Mouse (Mus musculus): ENCODE data around the gene Taf3. TPM values are rescaled to one million over a fixed set of nuclear protein-coding genes. Genes with fewer than 3 reads are reported as not detected.
A peak's percentile ranks its signal among the peaks of the same experiment; 100 is the strongest.

Taf3 gene
- polyA plus RNA-seq, 1 experiment from 2014 or later, result 11.0 TPM

GRCm38 (mm10) chr2:9885217-9885770, 163.1 kb downstream of the Taf3 start:
- Histone ChIP-seq H3K4me1 (peaks cover 19% of the 10 kb centered on the region; the same call in 1 of the 2 replicates), H3K9ac (no peak overlapping the region), H3K36me3 (no peaks in the 10 kb centered on the region), H3K27me3 (replicated peaks) (peaks cover 94% of the 10 kb centered on the region), H3K4me2 (no peak overlapping the region), H3K9me3 (no peaks in the 10 kb centered on the region), H3K27ac (no peak overlapping the region), H3K4me3 (replicated peaks) (no peak overlapping the region)
- no peak for ATAC-seq (ENCODE audit: insufficient read depth, low FRiP score, low read depth)
- WGBS, result 8% methylated on average over 14 of the region's 14 CpGs

- 7% methylated on average over 15 of the region's 15 CpGs for whole genome bisulfite sequencing
- ATAC-seq (ENCODE audit: insufficient read depth, low FRiP score, low read depth), result no peak
- Histone ChIP-seq H3K9ac (no peak overlapping the region), H3K27me3 (replicated peaks) (peaks cover 90% of the 10 kb centered on the region), H3K27ac (no peak overlapping the region), H3K4me1 (peaks cover 19% of the 10 kb centered on the region; the same call in 1 of the 2 replicates), H3K36me3 (no peaks in the 10 kb centered on the region), H3K9me3 (no peaks in the 10 kb centered on the region), H3K4me2 (0 out of 2 replicates have a peak overlapping the region, but pooled peaks have one; percentile 47), H3K4me3 (replicated peaks) (0 out of 2 replicates have a peak overlapping the region, but pooled peaks have one; percentile 11)
Observed at GRCm38 (mm10) chr2:9884533-9885216, 163.7 kb downstream of the Taf3 start.

- Histone ChIP-seq H3K9ac (no peak overlapping the region), H3K36me3 (no peaks in the 10 kb centered on the region), H3K27ac (no peak overlapping the region), H3K27me3 (replicated peaks) (peaks cover 84% of the 10 kb centered on the region), H3K4me2 (peak overlapping the region; percentile 47; the same call in 1 of the 2 replicates), H3K4me1 (peaks cover 19% of the 10 kb centered on the region; the same call in 1 of the 2 replicates), H3K9me3 (no peaks in the 10 kb centered on the region), H3K4me3 (replicated peaks) (0 out of 2 replicates have a peak overlapping the region, but pooled peaks have one; percentile 11)
- 1% methylated on average over 27 of the region's 27 CpGs for WGBS
- no peak for ATAC-seq (ENCODE audit: insufficient read depth, low FRiP score, low read depth)
Observed at GRCm38 (mm10) chr2:9883803-9884532, 164.4 kb downstream of the Taf3 start.

- peak overlapping the region; percentile 47 for H3K4me2 ChIP-seq
- no peaks in the 10 kb centered on the region for H3K36me3 ChIP-seq
- peak overlapping the region; percentile 20 for H3K4me3 ChIP-seq (replicated peaks)
- no peak for ATAC-seq (ENCODE audit: insufficient read depth, low FRiP score, low read depth)
- H3K27me3 ChIP-seq (replicated peaks), result peaks cover 78% of the 10 kb centered on the region
- WGBS, result 1% methylated on average over 43 of the region's 43 CpGs
- H3K4me1 ChIP-seq, result peaks cover 20% of the 10 kb centered on the region
- no peak overlapping the region for H3K27ac ChIP-seq
- no peaks in the 10 kb centered on the region for H3K9me3 ChIP-seq
- no peak overlapping the region for H3K9ac ChIP-seq
Observed at GRCm38 (mm10) chr2:9882926-9883802, 165.2 kb downstream of the Taf3 start.

GRCm38 (mm10) chr2:9882371-9882925, 165.9 kb downstream of the Taf3 start:
- H3K27ac ChIP-seq, result no peak overlapping the region
- H3K4me2 ChIP-seq, result peak overlapping the region; percentile 47
- peaks cover 71% of the 10 kb centered on the region for H3K27me3 ChIP-seq (replicated peaks)
- no peak for ATAC-seq (ENCODE audit: insufficient read depth, low FRiP score, low read depth)
- WGBS, result under 1% methylated on average over 39 of the region's 39 CpGs
- H3K9ac ChIP-seq, result no peak overlapping the region
- peak overlapping the region; percentile 20 for H3K4me3 ChIP-seq (replicated peaks)
- peaks cover 24% of the 10 kb centered on the region for H3K4me1 ChIP-seq
- H3K9me3 ChIP-seq, result no peaks in the 10 kb centered on the region
- no peaks in the 10 kb centered on the region for H3K36me3 ChIP-seq

GRCm38 (mm10) chr2:9881611-9882023, 166.8 kb downstream of the Taf3 start:
- H3K9ac ChIP-seq, result no peak overlapping the region
- ATAC-seq (ENCODE audit: insufficient read depth, low FRiP score, low read depth), result no peak
- H3K4me1 ChIP-seq, result peaks cover 24% of the 10 kb centered on the region
- no peaks in the 10 kb centered on the region for H3K9me3 ChIP-seq
- H3K27me3 ChIP-seq (replicated peaks), result peaks cover 66% of the 10 kb centered on the region
- H3K27ac ChIP-seq, result no peak overlapping the region
- H3K4me3 ChIP-seq (replicated peaks), result peak overlapping the region; percentile 30; the same call in 1 of the 2 replicates
- H3K36me3 ChIP-seq, result no peaks in the 10 kb centered on the region
- WGBS, result 5% methylated on average over 13 of the region's 13 CpGs
- peak overlapping the region; percentile 49 for H3K4me2 ChIP-seq

- H3K36me3 ChIP-seq, result no peaks in the 10 kb centered on the region
- peak within 1 kb of the TSS; percentile 92 for H3K4me2 ChIP-seq
- H3K4me3 ChIP-seq (replicated peaks), result peak within 1 kb of the TSS; percentile 30
- WGBS, result 3% methylated on average over 32 of the region's 35 CpGs
- H3K4me1 ChIP-seq, result peaks cover 24% of the 10 kb centered on the region
- no peak within 1 kb of the TSS for H3K27ac ChIP-seq
- H3K9me3 ChIP-seq, result no peaks in the 10 kb centered on the region
- ATAC-seq (ENCODE audit: insufficient read depth, low FRiP score, low read depth), result no peak
- peaks cover 64% of the 10 kb centered on the region for H3K27me3 ChIP-seq (replicated peaks)
- H3K9ac ChIP-seq, result no peak within 1 kb of the TSS
Observed at GRCm38 (mm10) chr2:9881051-9881591, 167.3 kb downstream of the Taf3 start, which contains the start of gene 4930412O13Rik. Gene 4930412O13Rik (plus strand): TSS chr2:9881252.

GRCm38 (mm10) chr2:9880271-9880670, 168.1 kb downstream of the Taf3 start:
- Histone ChIP-seq H3K36me3 (no peaks in the 10 kb centered on the region), H3K27me3 (replicated peaks) (peaks cover 63% of the 10 kb centered on the region), H3K4me3 (replicated peaks) (peak overlapping the region; percentile 9; the same call in 1 of the 2 replicates), H3K27ac (no peak overlapping the region), H3K9ac (no peak overlapping the region), H3K9me3 (no peaks in the 10 kb centered on the region), H3K4me1 (peaks cover 24% of the 10 kb centered on the region), H3K4me2 (0 out of 2 replicates have a peak overlapping the region, but pooled peaks have one; percentile 92)
- ATAC-seq (ENCODE audit: insufficient read depth, low FRiP score, low read depth), result no peak
- 6% methylated on average over 11 of the region's 11 CpGs for WGBS

- ATAC-seq (ENCODE audit: insufficient read depth, low FRiP score, low read depth), result peak; percentile 95
- H3K9ac ChIP-seq, result peak overlapping the region; percentile 19; the same call in 1 of the 2 replicates
- peak overlapping the region; percentile 92 for H3K4me2 ChIP-seq
- no peak overlapping the region for H3K27ac ChIP-seq
- H3K4me3 ChIP-seq (replicated peaks), result peak overlapping the region; percentile 48
- H3K27me3 ChIP-seq (replicated peaks), result peaks cover 63% of the 10 kb centered on the region
- no peaks in the 10 kb centered on the region for H3K9me3 ChIP-seq
- H3K36me3 ChIP-seq, result no peaks in the 10 kb centered on the region
- WGBS, result under 1% methylated on average over 21 of the region's 21 CpGs
- H3K4me1 ChIP-seq, result peaks cover 26% of the 10 kb centered on the region
Observed at GRCm38 (mm10) chr2:9879493-9879892, 168.9 kb downstream of the Taf3 start.

GRCm38 (mm10) chr2:9879092-9879491, 169.3 kb downstream of the Taf3 start:
- peak overlapping the region; percentile 19; the same call in 1 of the 2 replicates for H3K9ac ChIP-seq
- under 1% methylated on average over 22 of the region's 22 CpGs for WGBS
- H3K27ac ChIP-seq, result no peak overlapping the region
- no peak for ATAC-seq (ENCODE audit: insufficient read depth, low FRiP score, low read depth)
- H3K4me3 ChIP-seq (replicated peaks), result peak overlapping the region; percentile 48
- H3K9me3 ChIP-seq, result no peaks in the 10 kb centered on the region
- H3K36me3 ChIP-seq, result no peaks in the 10 kb centered on the region
- H3K27me3 ChIP-seq (replicated peaks), result peaks cover 63% of the 10 kb centered on the region
- H3K4me1 ChIP-seq, result peaks cover 27% of the 10 kb centered on the region
- H3K4me2 ChIP-seq, result peak overlapping the region; percentile 92

All from stomach, embryonic 15.5 days (tissue).